Comparison of ENCODE assay signal across 15 mouse cellular contexts in the genomic region with DNA sequence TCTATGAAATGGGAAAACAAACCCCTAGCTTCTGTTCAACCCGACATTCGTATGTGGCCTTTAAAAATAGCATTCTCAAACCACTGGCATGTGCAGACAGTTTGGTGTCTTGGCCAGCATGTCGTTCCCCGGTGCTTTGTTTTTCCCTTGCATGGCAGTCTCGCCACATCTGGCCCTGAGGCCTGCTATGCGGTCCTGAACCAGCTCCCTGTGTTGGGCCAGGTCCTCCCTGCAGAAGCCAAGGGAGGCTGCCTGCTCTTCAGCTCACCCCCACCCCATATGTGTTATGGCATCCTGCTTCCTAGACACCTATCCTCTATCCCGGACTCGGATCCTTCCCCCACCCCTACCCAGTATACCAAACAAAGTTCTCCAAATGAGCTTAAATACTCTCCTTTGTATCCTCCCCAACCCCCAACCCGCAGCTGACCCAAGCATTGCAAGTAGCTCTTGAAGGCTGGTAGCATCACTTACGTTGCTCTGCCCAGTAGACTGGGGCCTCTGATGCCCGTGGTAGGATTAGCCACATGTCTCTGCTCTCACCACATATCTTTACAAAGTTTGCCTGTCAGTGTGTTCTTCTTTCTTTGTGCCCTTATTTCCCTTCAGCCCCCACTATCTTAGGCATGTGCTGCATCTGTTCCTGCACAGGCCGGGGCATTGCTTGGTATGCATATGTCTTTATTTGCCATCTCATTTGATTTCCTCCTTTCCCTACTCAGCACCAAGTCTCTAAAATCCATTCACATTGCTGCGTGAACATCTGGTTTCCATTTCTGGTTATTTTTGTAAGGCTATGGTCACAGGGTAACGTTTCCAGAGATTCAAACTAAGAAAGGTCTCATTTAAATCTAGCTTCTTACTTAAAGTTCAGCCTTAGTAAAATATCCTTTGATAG. TPM values are rescaled to one million over a fixed set of nuclear protein-coding genes. Genes with fewer than 3 reads are reported as not detected.
A peak's percentile ranks its signal among the peaks of the same experiment; 100 is the strongest.
DNase-seq lines count a peak whose midpoint lies in the region; ATAC-seq lines count a peak whose summit lies in the region.
"Had no signal": no experiment of that assay in that cellular context is flagged by ENCODE, and none has a peak within 500 bp of the region (broad histone marks: within the 10 kb centered on the region; RNA-seq: fewer than 3 reads in every experiment).

No protein-coding gene starts in this region.

- ATAC-seq in hindbrain, embryonic 13.5 days (ENCODE audit: low FRiP score) = no peak
- ATAC-seq in embryonic facial prominence, embryonic 13.5 days (ENCODE audit: insufficient number of reproducible peaks, insufficient read depth, low FRiP score, low TSS enrichment, low read depth) = peak; percentile 63
- peak; percentile 49; the same call in 1 of the 2 replicates for ATAC-seq in limb, embryonic 13.5 days (ENCODE audit: low FRiP score, low read depth)
- no peak for ATAC-seq in inflammation-experienced regulatory T-cells, adult 6 months
- ATAC-seq: activated CD4-positive, CD25-positive, alpha-beta regulatory T cell, adult 4 months; CD4-positive, CD25-positive, alpha-beta regulatory T cell, adult 4 months had no signal

- no peak overlapping the region for H3K4me3 ChIP-seq in hindbrain, embryonic 10.5 days
- no peak overlapping the region for H3K4me3 ChIP-seq in hindbrain, embryonic 13.5 days
- H3K4me3 ChIP-seq in embryonic facial prominence, embryonic 13.5 days = no peak overlapping the region
- H3K4me3 ChIP-seq in limb, embryonic 13.5 days = no peak overlapping the region
- H3K4me3 ChIP-seq: hindbrain, embryonic 15.5 days; midbrain, embryonic 12.5 days had no signal

- no peaks in the 10 kb centered on the region for H3K9me3 ChIP-seq in hindbrain, embryonic 10.5 days
- H3K9me3 ChIP-seq in hindbrain, embryonic 13.5 days = no peaks in the 10 kb centered on the region
- no peaks in the 10 kb centered on the region for H3K9me3 ChIP-seq in embryonic facial prominence, embryonic 13.5 days
- no peaks in the 10 kb centered on the region for H3K9me3 ChIP-seq in limb, embryonic 13.5 days
- H3K9me3 ChIP-seq: hindbrain, embryonic 15.5 days; midbrain, embryonic 12.5 days had no signal

- H3K27ac ChIP-seq in hindbrain, embryonic 10.5 days = peak overlapping the region; percentile 56
- no peak overlapping the region for H3K27ac ChIP-seq in hindbrain, embryonic 13.5 days
- peak overlapping the region; percentile 98 for H3K27ac ChIP-seq in embryonic facial prominence, embryonic 13.5 days
- peak overlapping the region; percentile 90 for H3K27ac ChIP-seq in limb, embryonic 13.5 days
- H3K27ac ChIP-seq: hindbrain, embryonic 15.5 days; midbrain, embryonic 12.5 days had no signal

- 78% methylated on average over 14 of the region's 14 CpGs for WGBS in hindbrain, embryonic 10.5 days
- 82% methylated on average over 14 of the region's 14 CpGs for WGBS in hindbrain, embryonic 13.5 days
- WGBS in embryonic facial prominence, embryonic 13.5 days = 27% methylated on average over 14 of the region's 14 CpGs
- WGBS in limb, embryonic 13.5 days = 52% methylated on average over 14 of the region's 14 CpGs

- H3K9ac ChIP-seq in hindbrain, embryonic 13.5 days = no peak overlapping the region
- no peak overlapping the region for H3K9ac ChIP-seq in embryonic facial prominence, embryonic 13.5 days
- no peak overlapping the region for H3K9ac ChIP-seq in limb, embryonic 13.5 days
- H3K9ac ChIP-seq: hindbrain, embryonic 15.5 days; lung, embryonic 14.5 days; midbrain, embryonic 12.5 days had no signal

- H3K36me3 ChIP-seq in hindbrain, embryonic 10.5 days = peaks cover 21% of the 10 kb centered on the region
- H3K36me3 ChIP-seq in hindbrain, embryonic 13.5 days = peaks cover 9% of the 10 kb centered on the region; the same call in 1 of the 2 replicates
- peaks cover 20% of the 10 kb centered on the region for H3K36me3 ChIP-seq in embryonic facial prominence, embryonic 13.5 days
- H3K36me3 ChIP-seq in limb, embryonic 13.5 days = peaks cover 18% of the 10 kb centered on the region
- H3K36me3 ChIP-seq: hindbrain, embryonic 15.5 days had no signal

- peak; percentile 15 for DNase-seq in hindbrain, embryonic 10.5 days (ENCODE audit: low spot score)
- peak; percentile 51 for DNase-seq in adipocyte (ENCODE audit: low spot score)
- DNase-seq in cerebellum, postnatal 25 days = no peak
- DNase-seq: cerebellum, postnatal 36 days; left cerebral cortex, postnatal 4 days; lung, embryonic 14.5 days; thymus, adult 2 months had no signal

- H3K27me3 ChIP-seq in hindbrain, embryonic 10.5 days (ENCODE audit: insufficient read depth, poor library complexity, severe bottlenecking) = no peaks in the 10 kb centered on the region
- H3K27me3 ChIP-seq in hindbrain, embryonic 13.5 days = no peaks in the 10 kb centered on the region
- H3K27me3 ChIP-seq in embryonic facial prominence, embryonic 13.5 days = no peaks in the 10 kb centered on the region
- no peaks in the 10 kb centered on the region for H3K27me3 ChIP-seq in limb, embryonic 13.5 days
- H3K27me3 ChIP-seq: hindbrain, embryonic 15.5 days; midbrain, embryonic 12.5 days had no signal

- no peak overlapping the region for H3K4me2 ChIP-seq in hindbrain, embryonic 13.5 days
- peak overlapping the region; percentile 36 for H3K4me2 ChIP-seq in embryonic facial prominence, embryonic 13.5 days
- H3K4me2 ChIP-seq in limb, embryonic 13.5 days (replicated peaks) = no peak overlapping the region
- H3K4me2 ChIP-seq: hindbrain, embryonic 15.5 days; lung, embryonic 14.5 days; midbrain, embryonic 12.5 days had no signal

- peaks cover 21% of the 10 kb centered on the region for H3K4me1 ChIP-seq in hindbrain, embryonic 10.5 days (replicated peaks)
- H3K4me1 ChIP-seq in hindbrain, embryonic 13.5 days (replicated peaks) = no peaks in the 10 kb centered on the region
- H3K4me1 ChIP-seq in embryonic facial prominence, embryonic 13.5 days = peaks cover 48% of the 10 kb centered on the region
- H3K4me1 ChIP-seq in limb, embryonic 13.5 days = peaks cover 53% of the 10 kb centered on the region
- H3K4me1 ChIP-seq: hindbrain, embryonic 15.5 days; midbrain, embryonic 12.5 days had no signal

RNA-seq across cellular contexts. Expression of a gene that starts 55.5 kb away (rescaled TPM):
- 17.2 and 17.8 TPM in 2 replicates for polyA plus RNA-seq in hindbrain, embryonic 10.5 days (2016; fragmentation: Nextera tagmentation; extraction: Ambion mirVana)
- polyA plus RNA-seq in hindbrain, embryonic 13.5 days (2015; fragmentation: Nextera tagmentation; extraction: Ambion mirVana) = 10.7 and 10.9 TPM in 2 replicates
- 19.2 and 21.2 TPM in 2 replicates for polyA plus RNA-seq in embryonic facial prominence, embryonic 13.5 days (2015; fragmentation: Nextera tagmentation; extraction: Ambion mirVana)
- 16.3 and 17.5 TPM in 2 replicates for polyA plus RNA-seq in limb, embryonic 13.5 days (2015; fragmentation: Nextera tagmentation; extraction: Ambion mirVana)
- not detected for polyA plus RNA-seq in inflammation-experienced regulatory T-cells, adult 6 months (2017; shearing (Covaris generic))

Comparison
In these comparisons a context has a peak if more than half of its experiments do, and no peak if none do; other contexts are left out.
1. DNase-seq: peak in hindbrain, embryonic 10.5 days (single experiment) and adipocyte (single experiment); none in cerebellum, postnatal 25 days (0 of 2).
2. ATAC-seq: peak in embryonic facial prominence, embryonic 13.5 days (single experiment) and limb, embryonic 13.5 days (single experiment); none in hindbrain, embryonic 13.5 days (single experiment) and inflammation-experienced regulatory T-cells, adult 6 months (single experiment).
3. RNA of a gene that starts 55.5 kb away (polyA plus RNA-seq): 19.2 to 21.2 TPM in embryonic facial prominence, embryonic 13.5 days, 17.2 to 17.8 TPM in hindbrain, embryonic 10.5 days, 16.3 to 17.5 TPM in limb, embryonic 13.5 days and 10.7 to 10.9 TPM in hindbrain, embryonic 13.5 days; not detected in inflammation-experienced regulatory T-cells, adult 6 months; every median in the first group is over 10 times any median in the second.